Mouse (Mus musculus): ENCODE results near the gene Cidec. TPM values are rescaled to one million over a fixed set of nuclear protein-coding genes. Genes with fewer than 3 reads are reported as not detected.

Gene Cidec
- total and polyA plus RNA-seq, 2 experiments from 2014 or later = not detected

DNA sequence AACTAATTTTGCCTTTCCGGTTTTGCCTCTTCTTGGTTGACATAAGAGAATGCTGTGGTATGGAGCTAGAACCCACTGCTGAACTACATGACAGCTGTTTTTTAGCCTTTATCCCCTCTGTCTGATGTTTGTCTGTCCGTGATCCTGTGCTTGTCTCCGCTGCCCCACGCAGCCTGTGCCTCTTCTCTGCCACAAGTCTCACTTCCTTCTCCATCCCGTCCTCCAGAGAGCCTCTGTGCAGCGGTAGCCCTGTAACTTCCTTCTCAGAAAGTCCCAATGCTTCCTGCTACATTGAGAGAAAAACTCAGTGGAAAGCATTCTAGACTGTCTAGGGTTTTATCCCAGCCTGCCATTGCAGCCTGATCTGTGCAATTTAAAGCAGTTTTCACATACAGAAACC lies 56.3 kb downstream of the Cidec start:
- Histone ChIP-seq H3K4me1 (ENCODE audit: insufficient read depth, low read length) (peaks cover 13% of the 10 kb centered on the region; the same call in 1 of the 2 replicates), H3K27ac (no peak overlapping the region), H3K4me3 (ENCODE audit: low read length) (peak overlapping the region; percentile 82), H3K4me2 (ENCODE audit: low read depth, low read length) (peak overlapping the region; percentile 66), H3K27me3 (ENCODE audit: insufficient read depth, low read length) (no peaks in the 10 kb centered on the region), H3K36me3 (ENCODE audit: insufficient read depth, low read length) (peaks cover 40% of the 10 kb centered on the region; the same call in 1 of the 2 replicates), H3K9ac (replicated peaks; ENCODE audit: low read length) (no peak overlapping the region), H3K9me3 (ENCODE audit: low read length) (no peaks in the 10 kb centered on the region)
- WGBS = 88% methylated on average over 6 of the region's 6 CpGs
- DNase-seq (ENCODE audit: low spot score) (no peak), ATAC-seq (no peak)
- no peak for TF ChIP-seq CTCF (IDR thresholded peaks at IDR 0.05; ENCODE audit: low read depth)

GRCm38 (mm10) chr6:113377496-113378385 lies 57.8 kb downstream of the Cidec start, which contains the start of the genes Tada3 and Arpc4:
Gene Tada3, minus strand, starts transcription at chr6:113377883.
Gene Arpc4, plus strand, starts transcription at chr6:113378115.
- Histone ChIP-seq H3K4me3 (ENCODE audit: low read length) (peak within 1 kb of the TSS; percentile 82), H3K36me3 (ENCODE audit: insufficient read depth, low read length) (peaks cover 42% of the 10 kb centered on the region), H3K27me3 (ENCODE audit: insufficient read depth, low read length) (no peaks in the 10 kb centered on the region), H3K9ac (replicated peaks; ENCODE audit: low read length) (peak within 1 kb of the TSS; percentile 89), H3K27ac (peak within 1 kb of the TSS; percentile 95), H3K4me1 (ENCODE audit: insufficient read depth, low read length) (peaks cover 13% of the 10 kb centered on the region; the same call in 1 of the 2 replicates), H3K9me3 (ENCODE audit: low read length) (no peaks in the 10 kb centered on the region), H3K4me2 (ENCODE audit: low read depth, low read length) (peak within 1 kb of the TSS; percentile 66)
- ATAC-seq (peak; percentile 97), DNase-seq (ENCODE audit: low spot score) (peak; percentile 97)
- TF ChIP-seq CTCF (IDR thresholded peaks at IDR 0.05; ENCODE audit: low read depth) = peak; percentile 12; the same call in 1 of the 2 replicates
- WGBS = 1% methylated on average over 59 of the region's 61 CpGs

- 12% methylated on average over 7 of the region's 7 CpGs for WGBS
- TF ChIP-seq CTCF (IDR thresholded peaks at IDR 0.05; ENCODE audit: low read depth) = no peak
- Histone ChIP-seq H3K36me3 (ENCODE audit: insufficient read depth, low read length) (peaks cover 47% of the 10 kb centered on the region), H3K9me3 (ENCODE audit: low read length) (no peaks in the 10 kb centered on the region), H3K4me2 (ENCODE audit: low read depth, low read length) (peak overlapping the region; percentile 66), H3K27ac (peak overlapping the region; percentile 95), H3K27me3 (ENCODE audit: insufficient read depth, low read length) (no peaks in the 10 kb centered on the region), H3K4me1 (ENCODE audit: insufficient read depth, low read length) (peaks cover 13% of the 10 kb centered on the region; the same call in 1 of the 2 replicates), H3K4me3 (ENCODE audit: low read length) (peak overlapping the region; percentile 82), H3K9ac (replicated peaks; ENCODE audit: low read length) (peak overlapping the region; percentile 89)
- DNase-seq (ENCODE audit: low spot score) (no peak), ATAC-seq (no peak)
Observed at GRCm38 (mm10) chr6:113377172-113377495, 58.4 kb downstream of the Cidec start.

Small RNAs within 50 kb of the gene (microRNA-seq; reads per million reads assigned to microRNA genes)
- gene Gm24387 = 0 reads per million in 2 experiments

Other genes starting within 250 kb of the Cidec start
- 64.9 and 72.9 TPM in 2 replicates for gene Lhfpl4, start 240.4 kb downstream of the Cidec start, total RNA-seq (2014; rRNA removed)
- gene Lhfpl4, start 240.4 kb downstream of the Cidec start, polyA plus RNA-seq (2015; fragmentation: Nextera tagmentation; extraction: Ambion mirVana) = 50.9 and 56.0 TPM in 2 replicates
- gene Mtmr14, start 197.9 kb downstream of the Cidec start, total RNA-seq (2014; rRNA removed) = 48.9 and 49.8 TPM in 2 replicates
- 29.1 and 34.8 TPM in 2 replicates for gene Mtmr14, start 197.9 kb downstream of the Cidec start, polyA plus RNA-seq (2015; fragmentation: Nextera tagmentation; extraction: Ambion mirVana)
- 4.2 and 16.9 TPM in 2 replicates for gene Cpne9, start 153.5 kb downstream of the Cidec start, total RNA-seq (2014; rRNA removed)
- 16.1 and 18.6 TPM in 2 replicates for gene Cpne9, start 153.5 kb downstream of the Cidec start, polyA plus RNA-seq (2015; fragmentation: Nextera tagmentation; extraction: Ambion mirVana)
- gene Brpf1, start 128.6 kb downstream of the Cidec start, total RNA-seq (2014; rRNA removed) = 34.4 and 34.6 TPM in 2 replicates
- gene Brpf1, start 128.6 kb downstream of the Cidec start, polyA plus RNA-seq (2015; fragmentation: Nextera tagmentation; extraction: Ambion mirVana) = 12.3 and 12.8 TPM in 2 replicates
- gene Ogg1, start 108.8 kb downstream of the Cidec start, total RNA-seq (2014; rRNA removed) = 14.6 and 17.9 TPM in 2 replicates
- 8.6 and 8.9 TPM in 2 replicates for gene Ogg1, start 108.8 kb downstream of the Cidec start, polyA plus RNA-seq (2015; fragmentation: Nextera tagmentation; extraction: Ambion mirVana)
- gene Camk1, start 91.8 kb downstream of the Cidec start, total RNA-seq (2014; rRNA removed) = 96.5 and 105 TPM in 2 replicates
- 109 and 111 TPM in 2 replicates for gene Camk1, start 91.8 kb downstream of the Cidec start, polyA plus RNA-seq (2015; fragmentation: Nextera tagmentation; extraction: Ambion mirVana)
- 26.2 and 33.1 TPM in 2 replicates for gene Tada3, start 57.9 kb downstream of the Cidec start, total RNA-seq (2014; rRNA removed)
- gene Tada3, start 57.9 kb downstream of the Cidec start, polyA plus RNA-seq (2015; fragmentation: Nextera tagmentation; extraction: Ambion mirVana) = 57.5 and 61.8 TPM in 2 replicates
- 178 and 195 TPM in 2 replicates for gene Arpc4, start 57.6 kb downstream of the Cidec start, total RNA-seq (2014; rRNA removed)
- 475 and 479 TPM in 2 replicates for gene Arpc4, start 57.6 kb downstream of the Cidec start, polyA plus RNA-seq (2015; fragmentation: Nextera tagmentation; extraction: Ambion mirVana)
- 11.9 and 13.1 TPM in 2 replicates for gene Ttll3, start 46.5 kb downstream of the Cidec start, total RNA-seq (2014; rRNA removed)
- 10.3 and 11.6 TPM in 2 replicates for gene Ttll3, start 46.5 kb downstream of the Cidec start, polyA plus RNA-seq (2015; fragmentation: Nextera tagmentation; extraction: Ambion mirVana)
- gene Rpusd3, start 16.4 kb downstream of the Cidec start, total RNA-seq (2014; rRNA removed) = 20.8 and 23.6 TPM in 2 replicates
- 24.2 and 27.3 TPM in 2 replicates for gene Rpusd3, start 16.4 kb downstream of the Cidec start, polyA plus RNA-seq (2015; fragmentation: Nextera tagmentation; extraction: Ambion mirVana)
- 48.6 and 57.9 TPM in 2 replicates for gene Jagn1, start 6.8 kb upstream of the Cidec start, total RNA-seq (2014; rRNA removed)
- 80.2 and 82.3 TPM in 2 replicates for gene Jagn1, start 6.8 kb upstream of the Cidec start, polyA plus RNA-seq (2015; fragmentation: Nextera tagmentation; extraction: Ambion mirVana)
- 0.10 TPM in 1 of 2 replicates, not detected in the other for gene Il17re, start 22.7 kb upstream of the Cidec start, total RNA-seq (2014; rRNA removed)
- 0.48 and 0.75 TPM in 2 replicates for gene Il17re, start 22.7 kb upstream of the Cidec start, polyA plus RNA-seq (2015; fragmentation: Nextera tagmentation; extraction: Ambion mirVana)
- 7.3 and 9.0 TPM in 2 replicates for gene Il17rc, start 35.7 kb upstream of the Cidec start, total RNA-seq (2014; rRNA removed)
- gene Il17rc, start 35.7 kb upstream of the Cidec start, polyA plus RNA-seq (2015; fragmentation: Nextera tagmentation; extraction: Ambion mirVana) = 5.2 and 7.0 TPM in 2 replicates
- gene Creld1, start 47.5 kb upstream of the Cidec start, total RNA-seq (2014; rRNA removed) = 41.6 and 51.1 TPM in 2 replicates
- 60.2 and 65.0 TPM in 2 replicates for gene Creld1, start 47.5 kb upstream of the Cidec start, polyA plus RNA-seq (2015; fragmentation: Nextera tagmentation; extraction: Ambion mirVana)
- 40.4 and 41.7 TPM in 2 replicates for gene Prrt3, start 66.2 kb upstream of the Cidec start, total RNA-seq (2014; rRNA removed)
- 15.7 and 15.8 TPM in 2 replicates for gene Prrt3, start 66.2 kb upstream of the Cidec start, polyA plus RNA-seq (2015; fragmentation: Nextera tagmentation; extraction: Ambion mirVana)
- gene Emc3, start 95.9 kb upstream of the Cidec start, total RNA-seq (2014; rRNA removed) = 81.0 and 86.8 TPM in 2 replicates
- 120 and 124 TPM in 2 replicates for gene Emc3, start 95.9 kb upstream of the Cidec start, polyA plus RNA-seq (2015; fragmentation: Nextera tagmentation; extraction: Ambion mirVana)
- 3.8 and 4.5 TPM in 2 replicates for gene Fancd2, start 95.9 kb upstream of the Cidec start, total RNA-seq (2014; rRNA removed)
- 2.1 and 2.7 TPM in 2 replicates for gene Fancd2, start 95.9 kb upstream of the Cidec start, polyA plus RNA-seq (2015; fragmentation: Nextera tagmentation; extraction: Ambion mirVana)
- 0.54 TPM in 1 of 2 replicates, not detected in the other for gene Fancd2os, start 165.0 kb upstream of the Cidec start, total RNA-seq (2014; rRNA removed)
- gene Fancd2os, start 165.0 kb upstream of the Cidec start, polyA plus RNA-seq (2015; fragmentation: Nextera tagmentation; extraction: Ambion mirVana) = not detected in 2 replicates
- gene Brk1, start 169.0 kb upstream of the Cidec start, total RNA-seq (2014; rRNA removed) = 179 and 211 TPM in 2 replicates
- gene Brk1, start 169.0 kb upstream of the Cidec start, polyA plus RNA-seq (2015; fragmentation: Nextera tagmentation; extraction: Ambion mirVana) = 295 TPM in 2 replicates
- 95.7 and 95.9 TPM in 2 replicates for gene Vhl, start 188.2 kb upstream of the Cidec start, total RNA-seq (2014; rRNA removed)
- gene Vhl, start 188.2 kb upstream of the Cidec start, polyA plus RNA-seq (2015; fragmentation: Nextera tagmentation; extraction: Ambion mirVana) = 65.4 and 66.8 TPM in 2 replicates
- 12.1 and 13.9 TPM in 2 replicates for gene Irak2, start 202.7 kb upstream of the Cidec start, total RNA-seq (2014; rRNA removed)
- gene Irak2, start 202.7 kb upstream of the Cidec start, polyA plus RNA-seq (2015; fragmentation: Nextera tagmentation; extraction: Ambion mirVana) = 4.6 and 4.8 TPM in 2 replicates

Data from hindbrain, postnatal 0 days (tissue).